Mouse (Mus musculus) hindbrain, postnatal 0 days (tissue): ENCODE data around the gene Slc48a1. TPM values are rescaled to one million over a fixed set of nuclear protein-coding genes. Genes with fewer than 3 reads are reported as not detected.
A peak's percentile ranks its signal among the peaks of the same experiment; 100 is the strongest.

ENCODE experiments used
- ATAC-seq: fragments of 200-750 bp; cut with Nextera tagmentation; 2 replicates; pipeline ENCODE4 v1.8.0; 2017; ENCODE audit warnings: mild to moderate bottlenecking, moderate TSS enrichment, moderate library complexity
- DNase-seq: peaks from one replicate; pipeline ENCODE4 v3.0.0-alpha.2; 2015; ENCODE audit warnings: low spot score
- H3K27ac ChIP-seq: fragments of 300-500 bp; sonication (generic); 2 replicates; pipeline ENCODE4 v1.5.1; 2014; ENCODE audit warnings: mild to moderate bottlenecking
- H3K27me3 ChIP-seq: fragments of 300-500 bp; sonication (generic); 2 replicates; pipeline ENCODE4 v1.6.1; 2014; ENCODE audit warnings: low read length, mixed read lengths; ENCODE audit not compliant: insufficient read depth
- H3K36me3 ChIP-seq: fragments of 300-500 bp; sonication (generic); 2 replicates; pipeline ENCODE4 v1.6.1; 2014; ENCODE audit warnings: low read length, mixed read lengths; ENCODE audit not compliant: insufficient read depth
- H3K4me1 ChIP-seq: fragments of 300-500 bp; sonication (generic); 2 replicates; pipeline ENCODE4 v1.6.1; 2014; ENCODE audit warnings: antibody characterized with exemption, low read length, mixed read lengths; ENCODE audit not compliant: insufficient read depth
- H3K4me2 ChIP-seq: fragments of 300-500 bp; sonication (generic); 2 replicates; pipeline ENCODE4 v1.6.1; 2014; ENCODE audit warnings: low read depth, mild to moderate bottlenecking, low read length, moderate library complexity, mixed read lengths
- H3K4me3 ChIP-seq: fragments of 300-500 bp; sonication (generic); 2 replicates; pipeline ENCODE4 v1.5.1; 2014; ENCODE audit warnings: low read length
- H3K9ac ChIP-seq: fragments of 300-500 bp; sonication (generic); replicated peaks from 2 replicates; pipeline ENCODE4 v1.6.1; 2014; ENCODE audit warnings: mild to moderate bottlenecking, low read length, moderate library complexity, mixed read lengths
- H3K9me3 ChIP-seq: fragments of 300-500 bp; sonication (generic); 2 replicates; pipeline ENCODE4 v1.6.1; 2016; ENCODE audit warnings: low read length, mixed read lengths
- CTCF ChIP-seq: IDR thresholded peaks from 2 replicates; pipeline ENCODE4 v1.5.1; 2016; ENCODE audit warnings: antibody characterized with exemption, control low read depth, low read depth
- WGBS: fragments of 180-500 bp; shearing (Covaris S2); extraction: QIAGEN DNeasy Blood & Tissue Kit; methylation state at CpG from one replicate; pipeline ENCODE4 v1.1.7; 2014; 5-methylcytosine and 5-hydroxymethylcytosine counted together
- polyA plus RNA-seq: library from polyadenylated mRNA; unstranded; fragments of >200 nt; fragmentation: Nextera tagmentation; extraction: Ambion mirVana; gene quantifications from 2 replicates; pipeline ENCODE4 v1.2.1, GENCODE M21; 2015
- total RNA-seq: library from RNA; depleted of rRNA; stranded (reverse); fragments of >200 nt; gene quantifications from 2 replicates; pipeline ENCODE4 v1.2.3, GENCODE M21; 2014

The Slc48a1 gene
- total and polyA plus RNA-seq, 2 experiments from 2014 or later, result 89.3 to 152 TPM

GRCm38 (mm10) chr15:97808532-97808931 lies 30.2 kb downstream of the Slc48a1 start:
- ATAC-seq (no peak), DNase-seq (no peak)
- H3K27ac ChIP-seq, result no peak overlapping the region
- WGBS, result 89% methylated on average over 14 of the region's 14 CpGs
- H3K9me3 ChIP-seq, result no peaks in the 10 kb centered on the region
- no peak overlapping the region for H3K4me3 ChIP-seq
- no peak for TF ChIP-seq CTCF
- H3K27me3 ChIP-seq, result no peaks in the 10 kb centered on the region
- H3K4me1 ChIP-seq, result peaks cover 19% of the 10 kb centered on the region
- peaks cover 22% of the 10 kb centered on the region for H3K36me3 ChIP-seq
- no peak overlapping the region for H3K4me2 ChIP-seq
- no peak overlapping the region for H3K9ac ChIP-seq

GRCm38 (mm10) chr15:97809206-97809605 lies 30.9 kb downstream of the Slc48a1 start:
- no peak overlapping the region for H3K27ac ChIP-seq
- H3K9ac ChIP-seq, result no peak overlapping the region
- H3K9me3 ChIP-seq, result no peaks in the 10 kb centered on the region
- ATAC-seq, result no peak
- TF ChIP-seq CTCF, result no peak
- 93% methylated on average over 14 of the region's 14 CpGs for WGBS
- no peaks in the 10 kb centered on the region for H3K27me3 ChIP-seq
- no peak overlapping the region for H3K4me2 ChIP-seq
- H3K4me3 ChIP-seq, result no peak overlapping the region
- H3K4me1 ChIP-seq, result peaks cover 25% of the 10 kb centered on the region
- DNase-seq, result no peak
- peaks cover 22% of the 10 kb centered on the region for H3K36me3 ChIP-seq

- WGBS, result 84% methylated on average over 5 of the region's 5 CpGs
- H3K4me3 ChIP-seq, result no peak overlapping the region
- peak; percentile 67 for DNase-seq
- H3K27ac ChIP-seq, result no peak overlapping the region
- ATAC-seq, result no peak
- H3K27me3 ChIP-seq, result no peaks in the 10 kb centered on the region
- H3K36me3 ChIP-seq, result peaks cover 19% of the 10 kb centered on the region
- TF ChIP-seq CTCF, result peak; percentile 74
- H3K9me3 ChIP-seq, result no peaks in the 10 kb centered on the region
- H3K4me1 ChIP-seq, result peaks cover 26% of the 10 kb centered on the region
- H3K4me2 ChIP-seq, result no peak overlapping the region
- H3K9ac ChIP-seq, result no peak overlapping the region
Measured at GRCm38 (mm10) chr15:97809942-97810341, 31.6 kb downstream of the Slc48a1 start.

- no peak overlapping the region for H3K4me3 ChIP-seq
- H3K27me3 ChIP-seq, result no peaks in the 10 kb centered on the region
- ATAC-seq (no peak), DNase-seq (no peak)
- WGBS, result 89% methylated on average over 5 of the region's 5 CpGs
- peaks cover 26% of the 10 kb centered on the region for H3K4me1 ChIP-seq
- no peak overlapping the region for H3K27ac ChIP-seq
- H3K9ac ChIP-seq, result no peak overlapping the region
- no peak overlapping the region for H3K4me2 ChIP-seq
- H3K36me3 ChIP-seq, result peaks cover 17% of the 10 kb centered on the region
- H3K9me3 ChIP-seq, result no peaks in the 10 kb centered on the region
- TF ChIP-seq CTCF, result no peak
Measured at GRCm38 (mm10) chr15:97810399-97810798, 32.1 kb downstream of the Slc48a1 start.

- no peaks in the 10 kb centered on the region for H3K27me3 ChIP-seq
- ATAC-seq (no peak), DNase-seq (no peak)
- no peaks in the 10 kb centered on the region for H3K9me3 ChIP-seq
- no peak overlapping the region for H3K4me2 ChIP-seq
- H3K4me3 ChIP-seq, result no peak overlapping the region
- 78% methylated on average over 9 of the region's 9 CpGs for WGBS
- no peak for TF ChIP-seq CTCF
- no peak overlapping the region for H3K9ac ChIP-seq
- peaks cover 16% of the 10 kb centered on the region for H3K36me3 ChIP-seq
- H3K27ac ChIP-seq, result no peak overlapping the region
- peaks cover 26% of the 10 kb centered on the region for H3K4me1 ChIP-seq
Measured at GRCm38 (mm10) chr15:97811307-97811706, 33.0 kb downstream of the Slc48a1 start.

GRCm38 (mm10) chr15:97812126-97812525 lies 33.8 kb downstream of the Slc48a1 start:
- Histone ChIP-seq H3K36me3 (peaks cover 8% of the 10 kb centered on the region), H3K27me3 (no peaks in the 10 kb centered on the region), H3K9me3 (no peaks in the 10 kb centered on the region), H3K27ac (peak overlapping the region; percentile 61), H3K4me3 (no peak overlapping the region), H3K4me2 (no peak overlapping the region), H3K9ac (no peak overlapping the region), H3K4me1 (peaks cover 26% of the 10 kb centered on the region)
- DNase-seq (peak; percentile 81), ATAC-seq (peak; percentile 78)
- WGBS, result 22% methylated on average over 6 of the region's 6 CpGs
- TF ChIP-seq CTCF, result no peak

GRCm38 (mm10) chr15:97812875-97813274 lies 34.6 kb downstream of the Slc48a1 start:
- 0 out of 2 replicates have a peak overlapping the region, but pooled peaks have one; percentile 10 for H3K4me2 ChIP-seq
- ATAC-seq (no peak), DNase-seq (no peak)
- H3K27ac ChIP-seq, result peak overlapping the region; percentile 61; the same call in 1 of the 2 replicates
- no peak for TF ChIP-seq CTCF
- H3K27me3 ChIP-seq, result no peaks in the 10 kb centered on the region
- H3K9ac ChIP-seq, result no peak overlapping the region; the same call in 1 of the 2 replicates
- no peak overlapping the region for H3K4me3 ChIP-seq
- peaks cover 26% of the 10 kb centered on the region for H3K4me1 ChIP-seq
- peaks cover 5% of the 10 kb centered on the region for H3K36me3 ChIP-seq
- 49% methylated on average over 7 of the region's 7 CpGs for WGBS
- no peaks in the 10 kb centered on the region for H3K9me3 ChIP-seq
